Mouse (Mus musculus) layer of hippocampus, adult 11-12 months (tissue): ENCODE results near the gene C1galt1.

Experiments used
- DNase-seq: peaks from one replicate; pipeline ENCODE4 v3.0.0; 2022; ENCODE audit warnings: low spot score

Gene C1galt1

GRCm38 (mm10) chr6:7844802-7845679 is at the start of gene C1galt1:
Gene C1galt1 (plus strand): TSS chr6:7844842.
- DNase-seq: no peak

DNA sequence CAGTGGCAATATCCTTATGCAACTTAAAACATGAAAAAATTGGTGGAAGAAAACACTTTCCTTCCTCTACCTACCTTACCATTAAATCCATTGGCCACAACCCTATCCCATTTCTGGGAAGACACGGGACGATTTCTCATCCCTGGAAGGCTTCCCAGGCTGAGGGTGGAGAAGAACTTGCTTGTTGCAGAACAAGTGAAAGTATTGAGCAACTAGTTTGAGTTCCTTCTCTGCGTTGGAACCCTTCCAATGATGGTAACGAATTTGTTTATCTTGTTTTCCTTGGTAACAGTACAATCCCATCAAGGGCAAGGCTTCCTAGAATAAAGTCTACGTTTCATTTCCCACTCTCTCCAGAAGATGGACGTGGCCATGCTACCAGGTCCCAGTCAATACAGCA is 44.7 kb upstream of the C1galt1 start:
- DNase-seq: no peak

GRCm38 (mm10) chr6:7803765-7804542 is 40.7 kb upstream of the C1galt1 start:
- no peak for DNase-seq

- no peak for DNase-seq
Measured at GRCm38 (mm10) chr6:7814146-7814545, 30.5 kb upstream of the C1galt1 start.

DNA sequence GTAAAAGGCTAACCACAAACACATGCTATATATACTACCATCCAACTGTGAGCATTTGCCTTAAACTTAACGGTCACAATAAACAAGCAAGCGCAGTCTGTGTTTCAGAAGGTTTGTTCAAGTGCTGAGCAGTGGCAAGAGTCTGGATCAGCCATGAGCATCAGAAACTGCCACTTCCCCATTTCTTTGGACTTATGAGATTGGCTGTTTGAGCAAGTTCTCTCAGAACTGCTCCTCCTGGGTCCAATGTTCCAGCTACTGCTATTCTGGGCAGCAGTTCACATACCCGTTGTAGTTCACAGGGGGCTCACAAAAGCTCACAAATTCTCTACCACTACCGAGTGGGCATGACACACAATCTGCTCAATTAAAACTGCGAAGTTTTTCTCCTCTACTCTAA is 28.4 kb upstream of the C1galt1 start:
- no peak for DNase-seq

DNA sequence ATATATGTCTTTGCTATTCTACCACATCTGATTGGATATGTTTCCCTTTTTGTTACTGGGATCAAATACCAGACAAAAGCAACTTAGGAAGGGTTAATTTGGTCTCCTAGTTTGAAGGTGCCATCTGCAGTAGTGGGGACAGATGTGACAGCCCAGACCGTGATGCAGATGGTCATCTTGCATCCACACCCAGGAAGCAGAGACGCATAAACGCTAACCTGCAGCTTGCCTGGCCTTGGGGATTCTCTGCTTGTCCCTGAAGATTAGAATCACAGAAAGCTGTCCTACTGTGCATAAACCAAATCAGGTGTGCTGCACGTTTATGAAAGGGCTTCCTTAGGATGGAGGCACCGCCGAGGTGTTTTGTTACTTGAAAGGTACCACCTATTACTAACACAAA is 22.0 kb upstream of the C1galt1 start:
- no peak for DNase-seq

- DNase-seq: no peak
Measured at GRCm38 (mm10) chr6:7830793-7831192, 13.8 kb upstream of the C1galt1 start.

DNA sequence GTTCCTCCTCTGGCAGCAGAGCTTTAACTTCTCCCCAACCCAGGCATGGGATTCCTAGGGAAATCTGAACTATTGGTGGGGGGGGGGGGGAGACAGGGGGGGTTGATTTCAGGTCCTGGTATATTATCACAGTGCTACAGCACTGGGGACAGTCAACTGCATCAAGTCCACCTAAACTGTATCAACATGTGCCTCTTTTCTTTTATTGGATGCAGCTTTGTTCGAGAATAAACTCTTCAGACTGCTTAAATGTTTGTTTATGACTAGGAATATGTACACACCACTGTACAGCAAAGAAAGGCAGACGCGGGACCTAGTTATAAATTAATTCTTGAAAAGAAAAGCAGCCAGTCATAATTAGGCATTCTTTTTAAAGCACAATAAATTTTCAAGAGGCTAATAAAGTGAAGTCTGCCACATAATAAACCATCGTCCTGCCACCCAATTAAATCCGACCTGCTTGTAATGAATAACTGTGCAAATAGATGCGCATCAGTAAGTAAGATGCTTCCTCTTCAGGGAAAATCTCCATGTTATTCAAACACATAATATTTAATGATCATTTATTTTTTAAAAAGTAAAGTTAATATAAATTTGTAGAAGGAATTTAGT is 12.0 kb upstream of the C1galt1 start:
- no peak for DNase-seq

DNA sequence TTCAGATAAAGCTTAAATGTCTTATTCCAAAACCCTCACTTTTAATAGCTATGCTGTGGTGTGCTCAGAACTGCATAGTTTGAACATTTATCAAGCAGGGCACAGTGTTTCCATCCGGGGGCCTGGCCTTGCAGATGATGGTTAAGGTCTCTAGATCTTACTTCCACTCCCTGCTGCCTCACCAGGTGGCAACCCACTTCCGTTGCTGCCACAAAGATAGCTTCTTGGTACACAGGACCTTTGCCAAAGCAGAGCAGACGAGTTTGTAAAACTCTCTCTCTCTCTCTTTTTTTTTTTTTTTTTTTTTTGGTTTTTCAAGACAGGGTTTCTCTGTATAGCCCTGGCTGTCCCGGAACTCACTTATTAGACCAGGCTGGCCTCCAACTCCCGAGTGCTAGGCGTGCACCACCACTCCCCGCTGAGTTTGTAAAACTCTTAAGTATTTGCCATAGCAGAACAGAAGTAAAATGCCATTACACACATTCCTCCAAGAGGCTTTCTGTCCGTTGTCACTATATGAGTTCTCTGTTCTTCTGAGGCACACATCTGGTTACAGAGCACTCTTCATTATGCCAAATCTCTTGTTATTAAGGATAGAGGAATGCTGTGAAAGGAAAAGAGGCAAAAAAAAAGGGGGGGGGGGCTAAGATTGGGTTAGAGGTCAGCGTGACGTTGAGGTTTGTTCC is 773 bp upstream of the C1galt1 start:
- DNase-seq: no peak

DNA sequence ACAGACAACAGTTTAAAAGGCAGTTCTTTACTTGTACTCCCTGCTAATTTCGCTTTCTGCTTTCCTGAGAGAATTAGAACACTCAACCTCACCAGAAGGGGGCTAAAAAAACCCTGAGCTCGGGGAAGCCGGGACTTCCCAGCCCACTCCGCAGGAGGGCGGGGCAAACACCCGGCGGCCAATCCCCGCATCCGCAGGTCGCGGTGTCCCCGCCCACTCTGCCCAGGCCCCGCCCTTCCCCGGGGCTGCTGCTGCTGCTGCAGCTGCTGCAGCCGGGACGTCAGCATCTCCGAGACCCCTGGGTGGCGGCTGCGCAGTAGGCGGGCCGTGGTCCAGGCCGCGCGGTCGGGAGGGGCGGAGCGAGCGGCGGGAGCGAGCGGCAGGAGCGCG is 235 bp upstream of the C1galt1 start:
- peak; percentile 96 for DNase-seq

GRCm38 (mm10) chr6:7845680-7846017 is 1.0 kb downstream of the C1galt1 start:
- DNase-seq: no peak

- no peak for DNase-seq
Measured at GRCm38 (mm10) chr6:7846726-7847439, 2.2 kb downstream of the C1galt1 start.

- DNase-seq: no peak
Measured at GRCm38 (mm10) chr6:7847890-7848508, 3.4 kb downstream of the C1galt1 start.

DNA sequence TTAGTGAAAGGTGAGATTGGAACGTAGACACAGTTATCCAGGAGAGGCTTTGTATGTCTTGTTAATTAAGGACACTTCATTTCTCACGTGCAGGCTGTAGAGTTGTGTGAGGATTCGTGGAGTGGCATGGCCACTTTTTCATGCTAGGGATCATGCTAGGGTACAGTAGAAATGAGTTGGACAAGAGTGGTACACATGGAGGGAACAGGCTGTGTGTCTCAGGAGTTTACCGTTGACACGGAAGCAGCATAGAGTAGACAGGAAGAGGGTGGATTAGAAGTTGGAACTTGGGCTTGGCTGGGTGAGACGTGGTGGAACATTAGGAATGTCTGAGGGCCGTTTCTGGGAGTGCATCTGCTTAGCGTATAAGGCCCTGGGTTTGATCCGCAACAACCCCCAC is 4.1 kb downstream of the C1galt1 start:
- DNase-seq: no peak

DNA sequence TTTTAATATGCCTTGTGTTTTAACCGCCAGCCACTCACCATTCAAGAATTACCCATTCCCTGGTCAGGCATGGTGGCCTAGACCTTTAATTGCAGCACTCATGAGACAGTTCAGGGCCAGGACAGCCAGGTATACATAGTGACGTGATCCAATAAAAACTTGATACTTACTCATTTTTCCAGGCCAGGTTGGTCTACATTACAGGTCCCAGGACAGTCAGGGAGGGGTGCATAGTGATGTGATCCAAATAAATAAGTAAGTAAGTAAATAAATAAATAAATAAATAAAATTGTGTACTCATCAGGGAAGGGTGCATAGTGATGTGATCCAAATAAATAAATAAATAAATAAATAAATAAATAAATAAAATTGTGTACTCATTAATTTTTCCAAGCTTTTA is 6.4 kb downstream of the C1galt1 start:
- no peak for DNase-seq

DNA sequence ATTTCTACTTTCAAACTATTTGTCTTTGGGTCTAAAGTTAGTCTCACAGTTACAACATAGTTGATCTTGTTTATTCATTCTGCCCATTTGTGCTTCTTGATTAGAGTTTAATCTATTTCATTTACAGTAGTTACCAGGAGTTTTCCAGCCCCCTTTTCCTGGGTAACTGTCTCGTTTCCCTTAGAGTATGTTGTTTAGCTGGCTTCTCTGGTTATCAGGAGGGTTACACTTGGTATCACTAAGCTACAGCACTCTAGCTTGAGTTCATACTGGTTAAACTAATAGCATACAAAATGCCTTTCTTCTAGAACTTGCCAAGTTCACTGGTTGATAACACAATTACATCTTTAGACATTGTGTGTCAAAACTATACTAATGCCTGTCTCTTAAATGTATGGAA is 8.3 kb downstream of the C1galt1 start:
- no peak for DNase-seq

GRCm38 (mm10) chr6:7853461-7853860 is 8.8 kb downstream of the C1galt1 start:
- DNase-seq: no peak

GRCm38 (mm10) chr6:7856682-7857290 is 12.1 kb downstream of the C1galt1 start:
- DNase-seq: no peak

DNA sequence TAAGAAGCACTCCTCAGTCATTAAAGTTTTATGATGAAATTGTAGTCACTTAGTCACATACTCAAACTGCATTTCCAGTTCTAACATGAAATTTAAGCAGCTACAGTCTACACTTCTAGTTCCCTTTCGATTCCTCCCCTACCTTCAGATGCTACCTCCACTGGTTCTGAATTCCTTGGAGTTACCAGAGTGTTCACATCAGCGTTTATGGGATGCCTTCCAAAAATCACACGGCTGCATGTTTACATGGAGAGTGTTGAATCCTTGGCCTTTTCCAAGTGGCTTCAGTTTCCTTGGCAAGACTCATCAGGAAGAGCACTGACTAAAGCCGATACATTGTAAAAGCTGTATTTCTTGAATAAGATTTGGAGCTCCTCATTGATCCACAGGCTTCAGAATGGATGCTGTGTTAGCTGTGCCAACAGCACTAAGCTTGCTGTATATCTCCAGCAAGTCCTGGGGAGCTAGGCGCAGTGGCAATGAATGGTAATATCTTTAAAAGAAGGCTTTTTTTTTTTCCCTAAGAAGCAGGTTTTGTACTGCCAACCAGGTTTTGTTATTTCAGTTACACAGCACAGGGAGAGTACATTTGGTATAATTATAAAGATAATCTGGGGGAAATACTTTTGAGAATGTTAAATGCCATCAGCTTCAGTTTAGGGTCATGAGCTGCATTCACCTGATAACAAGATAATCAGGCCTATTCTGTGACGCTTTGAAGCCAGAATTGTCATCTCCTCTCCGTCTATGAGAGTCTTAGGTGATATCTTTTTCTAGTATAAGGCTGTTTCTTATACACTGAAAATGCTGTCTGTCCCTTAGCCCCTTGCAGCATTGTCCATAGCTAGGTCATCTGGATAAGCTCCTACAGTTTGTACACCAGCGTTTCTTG is 13.0 kb downstream of the C1galt1 start:
- DNase-seq: no peak

GRCm38 (mm10) chr6:7858586-7858985 is 13.9 kb downstream of the C1galt1 start:
- DNase-seq: no peak
